ENCODE assay signal across 17 mouse cellular contexts in the genomic region with DNA sequence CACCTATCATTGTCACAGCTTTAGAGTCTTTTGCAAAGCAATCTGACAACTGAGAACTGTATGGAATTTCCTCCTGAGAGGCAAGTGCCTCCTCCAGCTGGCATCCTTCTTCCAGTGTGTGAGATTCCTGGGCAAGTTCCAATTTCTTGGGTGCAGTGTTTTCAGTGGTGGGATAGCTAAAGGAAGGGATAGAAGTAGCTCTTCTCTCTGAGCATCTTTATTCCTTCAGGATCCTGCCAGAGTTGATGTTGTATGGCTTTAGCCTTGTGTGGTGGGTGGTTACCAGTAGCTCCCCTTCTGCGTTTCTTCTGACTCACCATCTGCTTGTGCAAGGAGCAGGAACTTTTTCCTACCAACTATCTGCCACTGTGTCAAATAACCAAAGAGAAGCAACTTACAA. TPM values are rescaled to one million over a fixed set of nuclear protein-coding genes. Genes with fewer than 3 reads are reported as not detected.
A peak's percentile ranks its signal among the peaks of the same experiment; 100 is the strongest.
DNase-seq lines count a peak whose midpoint lies in the region; ATAC-seq lines count a peak whose summit lies in the region.
"Had no signal": no experiment of that assay in that cellular context is flagged by ENCODE, and none has a peak within 500 bp of the region (broad histone marks: within the 10 kb centered on the region; RNA-seq: fewer than 3 reads in every experiment).

No protein-coding gene starts in this region.

- H3K27ac ChIP-seq in forebrain, embryonic 14.5 days (ENCODE audit: low read depth, low read length) = no peak overlapping the region
- H3K27ac ChIP-seq in forebrain, embryonic 16.5 days (ENCODE audit: low read length) = no peak overlapping the region
- H3K27ac ChIP-seq: heart, embryonic 10.5 days; hindbrain, embryonic 10.5 days; limb, embryonic 15.5 days had no signal

- no peak for ATAC-seq in forebrain, embryonic 14.5 days
- ATAC-seq in forebrain, embryonic 16.5 days = no peak
- ATAC-seq: inflammation-experienced regulatory T-cells, adult 6 months had no signal

- no peaks in the 10 kb centered on the region for H3K36me3 ChIP-seq in forebrain, embryonic 14.5 days (ENCODE audit: control insufficient read depth, insufficient read depth, low read length)
- H3K36me3 ChIP-seq in forebrain, embryonic 16.5 days (ENCODE audit: control insufficient read depth, insufficient read depth) = no peaks in the 10 kb centered on the region
- H3K36me3 ChIP-seq: heart, embryonic 10.5 days; hindbrain, embryonic 10.5 days; limb, embryonic 15.5 days had no signal

- no peak overlapping the region for H3K4me2 ChIP-seq in forebrain, embryonic 14.5 days (ENCODE audit: low read length)
- H3K4me2 ChIP-seq in forebrain, embryonic 16.5 days (ENCODE audit: low read length) = no peak overlapping the region
- H3K4me2 ChIP-seq: limb, embryonic 15.5 days had no signal

- H3K9ac ChIP-seq in forebrain, embryonic 14.5 days (ENCODE audit: low read length) = no peak overlapping the region
- no peak overlapping the region for H3K9ac ChIP-seq in forebrain, embryonic 16.5 days (replicated peaks; ENCODE audit: low read depth, low read length)
- H3K9ac ChIP-seq: limb, embryonic 15.5 days had no signal

- H3K4me3 ChIP-seq in forebrain, embryonic 14.5 days (ENCODE audit: low read depth, low read length) = no peak overlapping the region
- H3K4me3 ChIP-seq in forebrain, embryonic 16.5 days (replicated peaks; ENCODE audit: low read length) = no peak overlapping the region
- H3K4me3 ChIP-seq: heart, embryonic 10.5 days; hindbrain, embryonic 10.5 days; limb, embryonic 15.5 days had no signal

- DNase-seq in forebrain, embryonic 14.5 days (ENCODE audit: low spot score) = peak; percentile 46
- DNase-seq in layer of hippocampus, adult 18-20 months (ENCODE audit: low spot score in 2 of 2) = peak; percentile 23 to 61
- no peak for DNase-seq in layer of hippocampus, postnatal 25 days (ENCODE audit: extremely low spot score in 1 of 2, low spot score in 1 of 2)
- peak; percentile 73 for DNase-seq in 3T3-L1 (ENCODE audit: low read depth, low spot score)
- peak; percentile 15 to 18 for DNase-seq in layer of hippocampus, postnatal 36 days
- no peak for DNase-seq in spleen, postnatal 4 days (ENCODE audit: low spot score in 2 of 2)
- no peak for DNase-seq in thymus, postnatal 25 days
- DNase-seq: cerebellum, adult 8-10 months; retina, postnatal 1 day; thymus, postnatal 14 days had no signal

- H3K9me3 ChIP-seq in forebrain, embryonic 14.5 days (replicated peaks; ENCODE audit: control insufficient read depth, low read length) = no peaks in the 10 kb centered on the region
- no peaks in the 10 kb centered on the region for H3K9me3 ChIP-seq in forebrain, embryonic 16.5 days (ENCODE audit: control insufficient read depth, low read length)
- H3K9me3 ChIP-seq: heart, embryonic 10.5 days; hindbrain, embryonic 10.5 days; limb, embryonic 15.5 days had no signal

- no peaks in the 10 kb centered on the region for H3K4me1 ChIP-seq in forebrain, embryonic 14.5 days (ENCODE audit: control insufficient read depth, insufficient read depth, low read length)
- peaks cover 5% of the 10 kb centered on the region; the same call in 1 of the 2 replicates for H3K4me1 ChIP-seq in forebrain, embryonic 16.5 days (replicated peaks; ENCODE audit: control insufficient read depth, insufficient read depth, low read length)
- H3K4me1 ChIP-seq: hindbrain, embryonic 10.5 days had no signal

- H3K27me3 ChIP-seq in forebrain, embryonic 14.5 days (replicated peaks; ENCODE audit: control insufficient read depth, insufficient read depth, low read length) = no peaks in the 10 kb centered on the region
- H3K27me3 ChIP-seq in forebrain, embryonic 16.5 days (replicated peaks; ENCODE audit: control insufficient read depth, insufficient read depth, low read length) = no peaks in the 10 kb centered on the region
- H3K27me3 ChIP-seq: limb, embryonic 15.5 days; Patski had no signal

- 96% methylated on average over 1 of the region's 1 CpGs for WGBS in forebrain, embryonic 14.5 days
- 89% methylated on average over 1 of the region's 1 CpGs for WGBS in forebrain, embryonic 16.5 days

RNA-seq across cellular contexts. Expression of a gene that starts 9.1 kb away (rescaled TPM):
- polyA plus RNA-seq in forebrain, embryonic 14.5 days (2014; fragmentation: Nextera tagmentation; extraction: Ambion mirVana) = 9.0 and 11.1 TPM in 2 replicates
- 9.9 and 10.7 TPM in 2 replicates for polyA plus RNA-seq in forebrain, embryonic 16.5 days (2015; fragmentation: Nextera tagmentation; extraction: Ambion mirVana)
- 10 to 100 TPM; 36.5 to 41.0 TPM for total RNA-seq in layer of hippocampus, adult 18-20 months (2021)
- 10 to 100 TPM; 20.1 to 31.1 TPM for total RNA-seq in layer of hippocampus, postnatal 25 days (2021)
- total RNA-seq in layer of hippocampus, postnatal 36 days (2021) = 10 to 100 TPM; 22.3 to 40.7 TPM
- total RNA-seq: megakaryocyte-erythroid progenitor cell, adult 5-6 weeks had no signal

Comparison
In these comparisons a context has a peak if more than half of its experiments do, and no peak if none do; other contexts are left out.
1. DNase-seq: peak in forebrain, embryonic 14.5 days (single experiment), layer of hippocampus, adult 18-20 months (2 of 2), 3T3-L1 (single experiment) and layer of hippocampus, postnatal 36 days (2 of 2); none in layer of hippocampus, postnatal 25 days (0 of 2), spleen, postnatal 4 days (0 of 2) and thymus, postnatal 25 days (single experiment).